Mouse (Mus musculus) megakaryocyte, embryonic 14.5 days (primary cell): Measurements from ENCODE around the gene Rho.

Experiments
- FLI1 ChIP-seq: IDR thresholded peaks from 2 replicates; pipeline ENCODE4 v1.6.1; 2012; ENCODE audit warnings: low read length, inconsistent platforms, mixed read lengths
- GATA1 ChIP-seq: IDR thresholded peaks from 3 replicates; pipeline ENCODE4 v1.6.1; 2012; ENCODE audit warnings: mixed read lengths, low read length, inconsistent platforms, borderline replicate concordance

DNA sequence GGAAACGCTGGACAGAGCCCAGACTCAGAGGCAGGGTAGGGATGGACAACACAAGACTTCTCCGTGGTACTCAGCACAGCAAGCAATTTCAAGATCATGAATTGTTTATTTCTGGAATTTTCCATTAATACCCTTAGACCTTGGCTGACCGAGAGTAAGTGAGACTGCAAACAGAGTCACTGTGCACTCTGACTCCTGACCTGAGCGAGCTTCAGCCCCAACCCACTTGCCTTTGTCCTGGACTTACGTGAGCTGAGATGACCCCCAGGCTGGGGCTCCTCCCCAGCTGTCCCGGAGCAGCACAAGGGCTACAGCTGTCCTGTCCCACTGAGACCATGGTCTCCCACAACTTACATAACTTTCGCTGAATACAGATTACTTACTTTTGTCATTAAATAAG is 51.3 kb downstream of the Rho start:
- TF ChIP-seq GATA1 (no peak), FLI1 (no peak)
